Mouse (Mus musculus) C2C12 (cell line): ENCODE data around the gene Kxd1. TPM values are rescaled to one million over a fixed set of nuclear protein-coding genes. Genes with fewer than 3 reads are reported as not detected.

ENCODE experiments used
- H3K27me3 ChIP-seq: one replicate; pipeline ENCODE4 v1.6.1; 2011; ENCODE audit not compliant: control insufficient read depth, insufficient read depth, insufficient read length
- H3K36me3 ChIP-seq: one replicate; pipeline ENCODE4 v1.6.1; 2011; ENCODE audit not compliant: control insufficient read depth, insufficient read depth
- H3K4me3 ChIP-seq: one replicate; pipeline ENCODE4 v1.5.1; 2011; ENCODE audit warnings: mild to moderate bottlenecking, control low read depth; ENCODE audit not compliant: poor library complexity, insufficient read depth, severe bottlenecking
- H3K79me2 ChIP-seq: one replicate; pipeline ENCODE4 v1.6.1; 2011; ENCODE audit not compliant: control insufficient read depth, insufficient read depth
- H3K79me3 ChIP-seq: one replicate; pipeline ENCODE4 v1.6.1; 2011; ENCODE audit warnings: low read depth, control low read depth
- H3ac ChIP-seq: one replicate; pipeline ENCODE3; 2011; ENCODE audit warnings: low read depth; ENCODE audit not compliant: control insufficient read depth, insufficient read length
- CEBPB ChIP-seq: IDR thresholded peaks from one replicate; pipeline ENCODE4 v1.6.1; 2011; ENCODE audit warnings: low read depth, mild to moderate bottlenecking, control low read depth, moderate library complexity
- CTCF ChIP-seq: IDR thresholded peaks from one replicate; pipeline ENCODE4 v1.5.1; 2011; ENCODE audit not compliant: control insufficient read depth, insufficient read depth, insufficient read length
- FOSL1 ChIP-seq: IDR thresholded peaks from one replicate; pipeline ENCODE4 v1.8.0; 2011; ENCODE audit warnings: mild to moderate bottlenecking, low read length; ENCODE audit not compliant: poor library complexity, insufficient read depth, severe bottlenecking
- MAX ChIP-seq: IDR thresholded peaks from one replicate; pipeline ENCODE4 v1.6.1; 2011; ENCODE audit warnings: mild to moderate bottlenecking, control low read depth
- MYOD1 ChIP-seq: IDR thresholded peaks from one replicate; pipeline ENCODE4 v1.6.1; 2011; ENCODE audit warnings: low read depth; ENCODE audit not compliant: control insufficient read depth, insufficient read length
- MYOG ChIP-seq: IDR thresholded peaks from one replicate; pipeline ENCODE4 v1.6.1; 2011; ENCODE audit not compliant: control insufficient read depth, insufficient read length; ENCODE audit errors: extremely low read depth
- USF1 ChIP-seq: IDR thresholded peaks from one replicate; pipeline ENCODE4 v1.6.1; 2011; ENCODE audit warnings: low read depth, mild to moderate bottlenecking, control low read depth, moderate library complexity
- polyA plus RNA-seq: library from polyadenylated mRNA; unstranded; fragments of >200 nt; fragmentation: generic; extraction: Trizol; gene quantifications from one replicate; pipeline ENCODE4 v1.2.1, GENCODE M21; 2012; ENCODE audit warnings: missing spikeins

Kxd1 gene
- polyA plus RNA-seq, 1 experiment = 47.5 TPM

DNA sequence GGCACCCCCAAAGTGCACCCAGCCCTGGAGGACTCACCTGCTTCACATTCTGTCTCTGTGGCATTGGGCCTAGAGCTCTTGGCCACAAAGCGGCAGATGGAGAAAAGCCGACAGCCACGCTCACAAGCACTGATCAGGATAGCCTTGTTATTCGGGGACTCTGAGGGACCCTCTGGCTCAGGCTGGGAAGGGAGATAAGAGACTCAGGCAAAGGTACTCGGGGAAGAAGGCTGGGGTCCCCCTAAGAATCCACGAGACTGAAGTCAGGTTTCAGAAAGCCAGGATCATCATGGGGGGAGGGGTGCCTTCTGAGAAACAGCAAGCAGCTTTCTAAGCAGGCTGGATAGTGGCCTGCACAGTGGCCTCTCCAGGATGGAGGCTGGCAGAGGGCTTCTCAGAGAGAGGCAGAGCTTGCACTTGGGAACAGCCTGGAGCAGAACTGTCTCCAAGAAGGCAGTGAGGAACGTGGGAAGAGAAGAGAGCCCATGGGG, 41.5 kb downstream of the Kxd1 start:
- no peak for TF ChIP-seq MYOD1
- TF ChIP-seq USF1 = no peak
- TF ChIP-seq FOSL1 = no peak
- no peak for TF ChIP-seq CEBPB
- TF ChIP-seq CTCF = no peak
- no peak for TF ChIP-seq MAX
- H3K27me3 ChIP-seq = no peaks in the 10 kb centered on the region
- H3K36me3 ChIP-seq = no peaks in the 10 kb centered on the region

GRCm38 (mm10) chr8:70482943-70483342, 44.8 kb downstream of the Kxd1 start:
- H3ac ChIP-seq = no peak overlapping the region
- H3K79me2 ChIP-seq = no peaks in the 10 kb centered on the region
- TF ChIP-seq MAX (no peak), FOSL1 (no peak), MYOD1 (no peak), MYOG (no peak), CTCF (no peak), USF1 (no peak), CEBPB (no peak)
- no peaks in the 10 kb centered on the region for H3K36me3 ChIP-seq
- no peaks in the 10 kb centered on the region for H3K79me3 ChIP-seq
- no peak overlapping the region for H3K4me3 ChIP-seq
- H3K27me3 ChIP-seq = no peaks in the 10 kb centered on the region

More for the DNA sequence above, 41.5 kb downstream of the Kxd1 start:
- Histone ChIP-seq H3K4me3 (no peak overlapping the region), H3K79me3 (no peaks in the 10 kb centered on the region), H3ac (no peak overlapping the region), H3K79me2 (no peaks in the 10 kb centered on the region)

DNA sequence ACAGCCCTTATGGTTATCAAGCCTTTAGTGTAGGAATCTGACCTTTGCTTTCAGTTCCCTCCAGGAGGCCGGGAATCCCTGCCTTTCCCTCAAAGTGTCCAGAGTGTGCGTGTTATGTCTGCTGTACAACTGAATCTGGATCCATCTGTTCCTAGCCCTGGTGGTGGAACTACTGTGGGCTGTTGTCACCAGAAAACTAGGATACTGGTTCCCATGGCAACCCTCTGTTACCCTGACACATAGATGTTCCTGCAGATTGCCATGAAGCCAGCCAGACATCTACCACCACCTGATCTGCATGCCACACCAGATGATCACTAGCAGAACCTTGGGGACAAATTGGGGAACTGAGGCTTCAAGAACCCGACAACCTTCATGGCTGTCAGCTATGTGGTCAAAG, 45.8 kb downstream of the Kxd1 start:
- TF ChIP-seq CTCF (no peak), MAX (no peak), MYOD1 (no peak), FOSL1 (no peak), USF1 (no peak)

GRCm38 (mm10) chr8:70477269-70477982, 50.3 kb downstream of the Kxd1 start:
- Histone ChIP-seq H3K27me3 (no peaks in the 10 kb centered on the region), H3K36me3 (peaks cover 7% of the 10 kb centered on the region), H3K4me3 (no peak overlapping the region), H3ac (no peak overlapping the region), H3K79me3 (peaks cover 38% of the 10 kb centered on the region), H3K79me2 (peaks cover 42% of the 10 kb centered on the region)
- TF ChIP-seq MYOD1 = no peak
- no peak for TF ChIP-seq MAX
- TF ChIP-seq USF1 = no peak
- TF ChIP-seq MYOG = no peak
- no peak for TF ChIP-seq CEBPB
- no peak for TF ChIP-seq CTCF
- TF ChIP-seq FOSL1 = no peak

More for the DNA sequence above, 45.8 kb downstream of the Kxd1 start:
- H3K79me3 ChIP-seq = no peaks in the 10 kb centered on the region
- no peaks in the 10 kb centered on the region for H3K79me2 ChIP-seq
- no peaks in the 10 kb centered on the region for H3K36me3 ChIP-seq
- H3K27me3 ChIP-seq = no peaks in the 10 kb centered on the region
- H3ac ChIP-seq = no peak overlapping the region
- H3K4me3 ChIP-seq = no peak overlapping the region

GRCm38 (mm10) chr8:70476333-70477268, 51.2 kb downstream of the Kxd1 start, which contains the start of gene Klhl26:
TSS of gene Klhl26 (minus strand) at chr8:70476968.
- Histone ChIP-seq H3K79me2 (peaks cover 50% of the 10 kb centered on the region), H3K27me3 (no peaks in the 10 kb centered on the region), H3K4me3 (peak within 1 kb of the TSS; percentile 92), H3ac (peak within 1 kb of the TSS; percentile 99), H3K79me3 (peaks cover 46% of the 10 kb centered on the region), H3K36me3 (peaks cover 9% of the 10 kb centered on the region)
- no peak for TF ChIP-seq CEBPB
- TF ChIP-seq CTCF = no peak
- TF ChIP-seq FOSL1 = no peak
- no peak for TF ChIP-seq USF1
- no peak for TF ChIP-seq MYOG
- no peak for TF ChIP-seq MYOD1
- no peak for TF ChIP-seq MAX
